Mouse (Mus musculus): ENCODE data around the gene Tm7sf3.

Gene Tm7sf3

GRCm38 (mm10) chr6:146642276-146643183 is at the start of gene Tm7sf3, which contains the start of gene Med21:
TSS of gene Tm7sf3 (minus strand) at chr6:146642824.
TSS of gene Med21 (plus strand) at chr6:146642547.
- peak; percentile 99 for DNase-seq (ENCODE audit: inconsistent age in 2 of 2, low spot score in 1 of 2)

- DNase-seq (ENCODE audit: inconsistent age in 2 of 2, low spot score in 1 of 2): no peak
These were observed 46.2 kb upstream of the Tm7sf3 start for GRCm38 (mm10) chr6:146688861-146689260.

GRCm38 (mm10) chr6:146688010-146688409 is 45.4 kb upstream of the Tm7sf3 start:
- DNase-seq (ENCODE audit: inconsistent age in 2 of 2, low spot score in 1 of 2): no peak

- no peak for DNase-seq (ENCODE audit: inconsistent age in 2 of 2, low spot score in 1 of 2)
These were observed 44.0 kb upstream of the Tm7sf3 start for GRCm38 (mm10) chr6:146686463-146687196.

- peak; percentile 51 to 86 for DNase-seq (ENCODE audit: inconsistent age in 2 of 2, low spot score in 1 of 2)
These were observed 43.2 kb upstream of the Tm7sf3 start for GRCm38 (mm10) chr6:146685781-146686308.

- no peak for DNase-seq (ENCODE audit: inconsistent age in 2 of 2, low spot score in 1 of 2)
These were observed 41.3 kb upstream of the Tm7sf3 start for GRCm38 (mm10) chr6:146683881-146684280.

GRCm38 (mm10) chr6:146678136-146679070 is 35.8 kb upstream of the Tm7sf3 start:
- no peak for DNase-seq (ENCODE audit: inconsistent age in 2 of 2, low spot score in 1 of 2)

GRCm38 (mm10) chr6:146676904-146677303 is 34.3 kb upstream of the Tm7sf3 start:
- DNase-seq (ENCODE audit: inconsistent age in 2 of 2, low spot score in 1 of 2): no peak

- no peak for DNase-seq (ENCODE audit: inconsistent age in 2 of 2, low spot score in 1 of 2)
These were observed 32.4 kb upstream of the Tm7sf3 start for GRCm38 (mm10) chr6:146674881-146675536.

GRCm38 (mm10) chr6:146674420-146674819 is 31.8 kb upstream of the Tm7sf3 start:
- DNase-seq (ENCODE audit: inconsistent age in 2 of 2, low spot score in 1 of 2): no peak

- no peak for DNase-seq (ENCODE audit: inconsistent age in 2 of 2, low spot score in 1 of 2)
These were observed 31.1 kb upstream of the Tm7sf3 start for GRCm38 (mm10) chr6:146673696-146674095.

GRCm38 (mm10) chr6:146672106-146672505 is 29.5 kb upstream of the Tm7sf3 start:
- no peak for DNase-seq (ENCODE audit: inconsistent age in 2 of 2, low spot score in 1 of 2)

GRCm38 (mm10) chr6:146670956-146671855 is 28.6 kb upstream of the Tm7sf3 start:
- no peak for DNase-seq (ENCODE audit: inconsistent age in 2 of 2, low spot score in 1 of 2)

- no peak for DNase-seq (ENCODE audit: inconsistent age in 2 of 2, low spot score in 1 of 2)
These were observed 26.0 kb upstream of the Tm7sf3 start for GRCm38 (mm10) chr6:146668606-146669005.

GRCm38 (mm10) chr6:146666811-146667210 is 24.2 kb upstream of the Tm7sf3 start:
- DNase-seq (ENCODE audit: inconsistent age in 2 of 2, low spot score in 1 of 2): no peak

- DNase-seq (ENCODE audit: inconsistent age in 2 of 2, low spot score in 1 of 2): peak in 1 of 2 experiments; percentile 63
These were observed 22.8 kb upstream of the Tm7sf3 start for GRCm38 (mm10) chr6:146665408-146665807.

GRCm38 (mm10) chr6:146664917-146665316 is 22.3 kb upstream of the Tm7sf3 start:
- no peak for DNase-seq (ENCODE audit: inconsistent age in 2 of 2, low spot score in 1 of 2)

GRCm38 (mm10) chr6:146664116-146664515 is 21.5 kb upstream of the Tm7sf3 start:
- DNase-seq (ENCODE audit: inconsistent age in 2 of 2, low spot score in 1 of 2): peak; percentile 80 to 82

GRCm38 (mm10) chr6:146662679-146663078 is 20.1 kb upstream of the Tm7sf3 start:
- peak; percentile 58 to 82 for DNase-seq (ENCODE audit: inconsistent age in 2 of 2, low spot score in 1 of 2)

Data from adrenal gland, adult (tissue).